Mouse (Mus musculus): Measurements from ENCODE around the gene Tfap4. TPM values are rescaled to one million over a fixed set of nuclear protein-coding genes. Genes with fewer than 3 reads are reported as not detected.

Tfap4 gene
- 1.0 TPM for polyA plus RNA-seq (2017; shearing (Covaris generic))

DNA sequence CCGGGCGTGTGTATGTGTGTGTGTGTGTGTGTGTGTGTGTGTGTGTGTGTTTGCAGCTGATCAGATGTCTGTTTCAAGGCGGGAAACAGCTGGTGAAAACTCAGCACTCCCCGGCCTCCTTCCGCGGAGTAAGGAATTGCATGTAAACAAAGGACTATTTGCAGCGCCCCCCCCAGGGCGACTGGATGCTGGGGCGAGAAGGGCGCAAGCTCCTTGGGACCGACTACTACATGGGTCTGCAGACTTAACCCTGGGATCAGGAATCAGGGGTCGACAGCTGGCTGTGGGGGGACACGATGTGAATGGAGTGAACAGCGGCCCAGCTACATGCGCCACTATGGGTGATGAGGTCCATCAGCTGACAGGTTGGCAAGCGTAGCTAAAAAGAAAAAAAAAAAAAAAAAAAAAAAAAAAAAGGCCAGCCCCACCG lies at the start of gene Tfap4:
Tfap4 (minus strand) TSS at position 140 of the 430 bp plus-strand sequence.

DNA sequence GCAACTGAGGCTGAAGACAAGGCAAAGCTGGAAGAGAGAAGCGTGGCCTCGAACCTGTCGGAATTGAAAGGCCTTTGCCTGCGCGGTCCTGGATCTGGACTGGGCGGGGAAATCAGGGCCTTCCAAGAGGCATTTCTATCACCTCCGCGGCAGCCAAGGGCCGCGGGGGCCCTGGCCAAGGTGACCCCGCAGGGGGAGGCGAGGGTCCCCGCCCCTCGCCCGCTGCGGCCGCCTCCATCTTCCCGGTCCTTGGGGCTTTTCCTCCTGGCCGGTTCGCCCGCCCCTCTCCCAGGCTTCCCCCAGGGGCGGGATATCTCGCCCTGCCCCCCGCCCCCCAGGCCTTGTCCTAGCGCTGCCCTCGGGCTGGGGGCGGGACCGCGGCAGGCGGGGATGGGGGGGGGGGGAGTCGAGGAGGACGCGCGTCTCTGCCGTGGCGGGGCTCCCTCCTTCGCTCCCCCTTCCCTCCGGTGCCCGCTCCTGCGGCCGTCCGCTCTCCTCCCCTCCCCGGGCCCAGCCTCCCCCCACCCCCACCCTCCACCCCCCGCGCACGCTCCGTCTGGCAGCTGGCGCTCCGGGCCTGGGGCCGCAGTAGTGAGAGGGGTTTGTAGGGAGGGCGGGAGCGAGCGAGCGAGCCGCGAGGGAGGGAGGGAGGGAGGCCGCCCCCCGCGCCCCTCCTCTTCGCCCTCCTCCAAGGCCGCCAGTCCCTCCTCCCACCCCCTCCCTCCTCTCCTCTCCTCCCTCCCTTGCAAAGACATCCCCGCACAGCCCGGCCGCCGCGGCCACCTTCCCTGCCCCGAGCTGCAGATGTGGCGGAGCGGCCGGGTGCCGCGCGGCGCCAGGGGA lies 34.5 kb upstream of the Tfap4 start, which contains the start of gene Glis2:
Glis2 (plus strand) TSS at position 743 of the 843 bp plus-strand sequence.

GRCm38 (mm10) chr16:4541501-4542198 lies 18.0 kb downstream of the Tfap4 start, which contains the start of gene Srl:
TSS of gene Srl (minus strand) at chr16:4541816.

Other genes with a start within 250 kb of the Tfap4 start
- 0.87 TPM for gene Adcy9, start 139.4 kb downstream of the Tfap4 start, polyA plus RNA-seq (2017; shearing (Covaris generic))
- gene Srl, start 18.0 kb downstream of the Tfap4 start, polyA plus RNA-seq (2017; shearing (Covaris generic)) = not detected
- gene Glis2, start 34.9 kb upstream of the Tfap4 start, polyA plus RNA-seq (2017; shearing (Covaris generic)) = 0.17 TPM
- 9.7 TPM for gene Pam16, start 65.1 kb upstream of the Tfap4 start, polyA plus RNA-seq (2017; shearing (Covaris generic))
- 0.65 TPM for gene Vasn, start 80.1 kb upstream of the Tfap4 start, polyA plus RNA-seq (2017; shearing (Covaris generic))
- 33.5 TPM for gene Dnaja3, start 80.1 kb upstream of the Tfap4 start, polyA plus RNA-seq (2017; shearing (Covaris generic))
- gene Coro7, start 119.9 kb upstream of the Tfap4 start, polyA plus RNA-seq (2017; shearing (Covaris generic)) = 103 TPM
- 2.7 TPM for gene Nmral1, start 159.5 kb upstream of the Tfap4 start, polyA plus RNA-seq (2017; shearing (Covaris generic))
- 47.4 TPM for gene Hmox2, start 166.5 kb upstream of the Tfap4 start, polyA plus RNA-seq (2017; shearing (Covaris generic))
- 73.7 TPM for gene Cdip1, start 230.4 kb upstream of the Tfap4 start, polyA plus RNA-seq (2017; shearing (Covaris generic))

Data from effector memory CD4-positive, alpha-beta T cell, adult 5 months (primary cell).